Mouse (Mus musculus): Measurements from ENCODE around the gene Adck1. TPM values are rescaled to one million over a fixed set of nuclear protein-coding genes. Genes with fewer than 3 reads are reported as not detected.
"Not testable (repeated sequence)": the region's sequence is repeated elsewhere in the genome, so short reads cannot be mapped to it uniquely, and the experiment has no call there.

Adck1 gene
- polyA plus RNA-seq, 1 experiment from 2014 or later: 11.2 TPM

- Histone ChIP-seq H3K27me3 (ENCODE audit: control insufficient read depth, insufficient read depth, low read length) (no peaks in the 10 kb centered on the region), H3K9ac (ENCODE audit: low read depth, low read length) (no peak overlapping the region), H3K36me3 (ENCODE audit: control insufficient read depth, insufficient read depth, low read length) (no peaks in the 10 kb centered on the region), H3K4me3 (ENCODE audit: low read depth, low read length) (no peak overlapping the region), H3K4me2 (replicated peaks; ENCODE audit: low read depth, low read length) (no peak overlapping the region), H3K27ac (ENCODE audit: low read depth, low read length) (no peak overlapping the region), H3K9me3 (ENCODE audit: control insufficient read depth, low read length) (no peaks in the 10 kb centered on the region), H3K4me1 (replicated peaks; ENCODE audit: control insufficient read depth, insufficient read depth, low read length) (no peaks in the 10 kb centered on the region)
- ATAC-seq (ENCODE audit: low FRiP score) (no peak), DNase-seq (ENCODE audit: low spot score) (no peak)
- 85% methylated on average over 4 of the region's 4 CpGs for WGBS
Observed at GRCm38 (mm10) chr12:88368618-88369017, 8.3 kb downstream of the Adck1 start.

GRCm38 (mm10) chr12:88369690-88370089 lies 9.3 kb downstream of the Adck1 start:
- not testable (repeated sequence) for H3K4me3 ChIP-seq (ENCODE audit: low read depth, low read length); H3K9me3 ChIP-seq (ENCODE audit: control insufficient read depth, low read length); H3K36me3 ChIP-seq (ENCODE audit: control insufficient read depth, insufficient read depth, low read length); H3K27me3 ChIP-seq (ENCODE audit: control insufficient read depth, insufficient read depth, low read length); H3K27ac ChIP-seq (ENCODE audit: low read depth, low read length); H3K4me1 ChIP-seq (replicated peaks; ENCODE audit: control insufficient read depth, insufficient read depth, low read length); H3K4me2 ChIP-seq (replicated peaks; ENCODE audit: low read depth, low read length); ATAC-seq (ENCODE audit: low FRiP score); H3K9ac ChIP-seq (ENCODE audit: low read depth, low read length); DNase-seq (ENCODE audit: low spot score)
- 86% methylated on average over 4 of the region's 4 CpGs for WGBS

GRCm38 (mm10) chr12:88370321-88370720 lies 10.0 kb downstream of the Adck1 start:
- not testable (repeated sequence) for DNase-seq (ENCODE audit: low spot score); H3K9ac ChIP-seq (ENCODE audit: low read depth, low read length); H3K4me2 ChIP-seq (replicated peaks; ENCODE audit: low read depth, low read length); H3K4me3 ChIP-seq (ENCODE audit: low read depth, low read length); ATAC-seq (ENCODE audit: low FRiP score); H3K36me3 ChIP-seq (ENCODE audit: control insufficient read depth, insufficient read depth, low read length); H3K4me1 ChIP-seq (replicated peaks; ENCODE audit: control insufficient read depth, insufficient read depth, low read length); H3K27ac ChIP-seq (ENCODE audit: low read depth, low read length); H3K9me3 ChIP-seq (ENCODE audit: control insufficient read depth, low read length); H3K27me3 ChIP-seq (ENCODE audit: control insufficient read depth, insufficient read depth, low read length)
- 8% methylated on average over 1 of the region's 1 CpGs for WGBS

- Histone ChIP-seq H3K27ac (ENCODE audit: low read depth, low read length) (no peak overlapping the region), H3K9me3 (ENCODE audit: control insufficient read depth, low read length) (no peaks in the 10 kb centered on the region), H3K9ac (ENCODE audit: low read depth, low read length) (no peak overlapping the region), H3K4me2 (replicated peaks; ENCODE audit: low read depth, low read length) (no peak overlapping the region), H3K27me3 (ENCODE audit: control insufficient read depth, insufficient read depth, low read length) (no peaks in the 10 kb centered on the region), H3K4me3 (ENCODE audit: low read depth, low read length) (no peak overlapping the region), H3K36me3 (ENCODE audit: control insufficient read depth, insufficient read depth, low read length) (no peaks in the 10 kb centered on the region), H3K4me1 (replicated peaks; ENCODE audit: control insufficient read depth, insufficient read depth, low read length) (no peaks in the 10 kb centered on the region)
- ATAC-seq (ENCODE audit: low FRiP score): peak; percentile 38; the same call in 1 of the 2 replicates
- no peak for DNase-seq (ENCODE audit: low spot score)
- WGBS: 75% methylated on average over 5 of the region's 5 CpGs
Observed at GRCm38 (mm10) chr12:88372018-88372417, 11.7 kb downstream of the Adck1 start.

- Histone ChIP-seq H3K4me1 (replicated peaks; ENCODE audit: control insufficient read depth, insufficient read depth, low read length) (no peaks in the 10 kb centered on the region), H3K4me3 (ENCODE audit: low read depth, low read length) (no peak overlapping the region), H3K36me3 (ENCODE audit: control insufficient read depth, insufficient read depth, low read length) (no peaks in the 10 kb centered on the region), H3K27ac (ENCODE audit: low read depth, low read length) (no peak overlapping the region), H3K9ac (ENCODE audit: low read depth, low read length) (no peak overlapping the region), H3K9me3 (ENCODE audit: control insufficient read depth, low read length) (no peaks in the 10 kb centered on the region), H3K27me3 (ENCODE audit: control insufficient read depth, insufficient read depth, low read length) (no peaks in the 10 kb centered on the region), H3K4me2 (replicated peaks; ENCODE audit: low read depth, low read length) (no peak overlapping the region)
- DNase-seq (ENCODE audit: low spot score) (peak; percentile 53), ATAC-seq (ENCODE audit: low FRiP score) (0 out of 2 replicates have a peak, but pooled peaks have one; percentile 25)
- WGBS: 40% methylated on average over 10 of the region's 10 CpGs
Observed at GRCm38 (mm10) chr12:88376820-88377219, 16.5 kb downstream of the Adck1 start.

GRCm38 (mm10) chr12:88378256-88378655 lies 17.9 kb downstream of the Adck1 start:
- H3K27me3 ChIP-seq (ENCODE audit: control insufficient read depth, insufficient read depth, low read length): no peaks in the 10 kb centered on the region
- 96% methylated on average over 2 of the region's 2 CpGs for WGBS
- no peaks in the 10 kb centered on the region for H3K4me1 ChIP-seq (replicated peaks; ENCODE audit: control insufficient read depth, insufficient read depth, low read length)
- no peak overlapping the region for H3K9ac ChIP-seq (ENCODE audit: low read depth, low read length)
- H3K9me3 ChIP-seq (ENCODE audit: control insufficient read depth, low read length): no peaks in the 10 kb centered on the region
- DNase-seq (ENCODE audit: low spot score) (no peak), ATAC-seq (ENCODE audit: low FRiP score) (no peak)
- no peak overlapping the region for H3K27ac ChIP-seq (ENCODE audit: low read depth, low read length)
- no peaks in the 10 kb centered on the region for H3K36me3 ChIP-seq (ENCODE audit: control insufficient read depth, insufficient read depth, low read length)
- H3K4me3 ChIP-seq (ENCODE audit: low read depth, low read length): no peak overlapping the region
- H3K4me2 ChIP-seq (replicated peaks; ENCODE audit: low read depth, low read length): no peak overlapping the region

- Histone ChIP-seq H3K36me3 (ENCODE audit: control insufficient read depth, insufficient read depth, low read length) (no peaks in the 10 kb centered on the region), H3K27ac (ENCODE audit: low read depth, low read length) (no peak overlapping the region), H3K4me1 (replicated peaks; ENCODE audit: control insufficient read depth, insufficient read depth, low read length) (0 out of 2 replicates have a peak, but pooled peaks cover 2% of the 10 kb centered on the region), H3K4me2 (replicated peaks; ENCODE audit: low read depth, low read length) (no peak overlapping the region), H3K9me3 (ENCODE audit: control insufficient read depth, low read length) (no peaks in the 10 kb centered on the region), H3K27me3 (ENCODE audit: control insufficient read depth, insufficient read depth, low read length) (no peaks in the 10 kb centered on the region), H3K9ac (ENCODE audit: low read depth, low read length) (no peak overlapping the region), H3K4me3 (ENCODE audit: low read depth, low read length) (no peak overlapping the region)
- DNase-seq (ENCODE audit: low spot score) (peak; percentile 18), ATAC-seq (ENCODE audit: low FRiP score) (0 out of 2 replicates have a peak, but pooled peaks have one; percentile 30)
- 67% methylated on average over 6 of the region's 6 CpGs for WGBS
Observed at GRCm38 (mm10) chr12:88388832-88389231, 28.5 kb downstream of the Adck1 start.

GRCm38 (mm10) chr12:88398658-88399057 lies 38.3 kb downstream of the Adck1 start:
- no peak overlapping the region for H3K27ac ChIP-seq (ENCODE audit: low read depth, low read length)
- no peaks in the 10 kb centered on the region for H3K36me3 ChIP-seq (ENCODE audit: control insufficient read depth, insufficient read depth, low read length)
- H3K9ac ChIP-seq (ENCODE audit: low read depth, low read length): no peak overlapping the region
- no peak overlapping the region for H3K4me2 ChIP-seq (replicated peaks; ENCODE audit: low read depth, low read length)
- no peaks in the 10 kb centered on the region for H3K9me3 ChIP-seq (ENCODE audit: control insufficient read depth, low read length)
- H3K4me1 ChIP-seq (replicated peaks; ENCODE audit: control insufficient read depth, insufficient read depth, low read length): no peaks in the 10 kb centered on the region
- no peaks in the 10 kb centered on the region for H3K27me3 ChIP-seq (ENCODE audit: control insufficient read depth, insufficient read depth, low read length)
- H3K4me3 ChIP-seq (ENCODE audit: low read depth, low read length): no peak overlapping the region
- DNase-seq (ENCODE audit: low spot score) (no peak), ATAC-seq (ENCODE audit: low FRiP score) (no peak)
- WGBS: 84% methylated on average over 1 of the region's 1 CpGs

GRCm38 (mm10) chr12:88403541-88403940 lies 43.2 kb downstream of the Adck1 start:
- no peaks in the 10 kb centered on the region for H3K4me1 ChIP-seq (replicated peaks; ENCODE audit: control insufficient read depth, insufficient read depth, low read length)
- no peak overlapping the region for H3K9ac ChIP-seq (ENCODE audit: low read depth, low read length)
- DNase-seq (ENCODE audit: low spot score) (no peak), ATAC-seq (ENCODE audit: low FRiP score) (no peak)
- H3K36me3 ChIP-seq (ENCODE audit: control insufficient read depth, insufficient read depth, low read length): no peaks in the 10 kb centered on the region
- H3K27ac ChIP-seq (ENCODE audit: low read depth, low read length): no peak overlapping the region
- no peaks in the 10 kb centered on the region for H3K27me3 ChIP-seq (ENCODE audit: control insufficient read depth, insufficient read depth, low read length)
- no peaks in the 10 kb centered on the region for H3K9me3 ChIP-seq (ENCODE audit: control insufficient read depth, low read length)
- H3K4me3 ChIP-seq (ENCODE audit: low read depth, low read length): no peak overlapping the region
- H3K4me2 ChIP-seq (replicated peaks; ENCODE audit: low read depth, low read length): no peak overlapping the region
- 51% methylated on average over 5 of the region's 5 CpGs for WGBS
